Mouse (Mus musculus) midbrain, embryonic 10.5 days (tissue): ENCODE results near the gene Krtap24-1. TPM values are rescaled to one million over a fixed set of nuclear protein-coding genes. Genes with fewer than 3 reads are reported as not detected.

Source experiments
- DNase-seq: peaks from one replicate; pipeline ENCODE4 v3.0.0-alpha.2; 2017; ENCODE audit warnings: low spot score
- H3K27ac ChIP-seq: fragments of 300-500 bp; sonication (generic); replicated peaks from 2 replicates; pipeline ENCODE4 v1.5.1; 2016; ENCODE audit warnings: mild to moderate bottlenecking
- H3K27me3 ChIP-seq: fragments of 300-500 bp; sonication (generic); 2 replicates; pipeline ENCODE4 v1.6.1; 2016; ENCODE audit warnings: low read depth, mild to moderate bottlenecking; ENCODE audit not compliant: poor library complexity, severe bottlenecking
- H3K36me3 ChIP-seq: fragments of 300-500 bp; sonication (generic); 2 replicates; pipeline ENCODE4 v1.6.1; 2016; ENCODE audit warnings: mild to moderate bottlenecking, moderate library complexity
- H3K4me1 ChIP-seq: fragments of 300-500 bp; sonication (generic); 2 replicates; pipeline ENCODE4 v1.6.1; 2016
- H3K4me3 ChIP-seq: fragments of 300-500 bp; sonication (generic); 2 replicates; pipeline ENCODE4 v1.5.1; 2016; ENCODE audit warnings: mild to moderate bottlenecking, moderate library complexity
- H3K9me3 ChIP-seq: fragments of 300-500 bp; sonication (generic); replicated peaks from 2 replicates; pipeline ENCODE4 v1.6.1; 2016; ENCODE audit warnings: mild to moderate bottlenecking
- WGBS: fragments of 180-500 bp; shearing (Covaris S2); methylation state at CpG from one replicate; pipeline ENCODE4 v1.1.7; 2016; 5-methylcytosine and 5-hydroxymethylcytosine counted together
- polyA plus RNA-seq: library from polyadenylated mRNA; unstranded; fragments of >200 nt; fragmentation: Nextera tagmentation; extraction: Ambion mirVana; gene quantifications from 2 replicates; pipeline ENCODE4 v1.2.1, GENCODE M21; 2016

The Krtap24-1 gene
- not detected in 2 replicates for polyA plus RNA-seq

DNA sequence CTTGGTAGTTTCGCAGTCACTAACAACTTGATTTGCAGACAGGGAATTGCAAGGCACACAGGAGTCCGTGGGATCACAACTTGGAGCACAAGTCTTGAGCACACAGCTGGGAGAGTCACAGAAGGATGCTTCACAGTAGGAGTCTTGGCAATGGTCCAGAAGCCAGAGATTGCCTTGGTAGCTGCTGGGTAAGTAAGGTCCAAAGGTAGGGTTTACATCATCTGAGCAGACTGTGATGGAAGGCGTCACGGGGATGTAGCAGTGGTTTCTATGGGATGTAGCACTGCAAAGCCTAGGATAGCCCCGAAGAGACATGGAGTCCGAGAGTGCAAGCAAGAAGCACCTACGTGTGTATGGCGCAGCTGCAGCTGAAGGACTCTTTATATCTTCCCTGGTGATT lies at the start of gene Krtap24-1:
Gene Krtap24-1 (minus strand): TSS at position 358 of the 400 bp plus-strand sequence.
- WGBS = 91% methylated on average over 8 of the region's 8 CpGs
- Histone ChIP-seq H3K4me1 (peaks cover 5% of the 10 kb centered on the region), H3K4me3 (no peak within 1 kb of the TSS), H3K36me3 (no peaks in the 10 kb centered on the region), H3K27ac (no peak within 1 kb of the TSS), H3K27me3 (no peaks in the 10 kb centered on the region), H3K9me3 (no peaks in the 10 kb centered on the region)
- no peak for DNase-seq

DNA sequence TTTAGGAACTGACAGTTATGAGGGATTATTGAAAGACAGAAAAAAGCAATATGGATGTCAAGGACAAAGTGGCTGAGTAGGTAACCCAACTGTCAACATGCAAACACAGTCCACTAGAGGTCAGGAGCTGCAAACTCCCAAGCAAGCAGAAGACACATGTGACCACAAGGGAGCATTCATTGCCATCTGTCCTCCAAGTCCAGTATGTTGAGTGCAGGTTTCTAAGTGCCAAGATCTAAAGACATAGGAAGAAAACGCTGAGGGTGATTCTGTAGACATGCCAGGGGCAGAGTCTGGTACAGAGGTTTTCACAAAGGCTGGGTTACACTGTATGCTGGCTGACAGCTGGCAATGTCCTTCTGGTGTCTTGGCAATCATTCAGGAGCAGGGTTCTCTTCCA lies 45.3 kb upstream of the Krtap24-1 start:
- Histone ChIP-seq H3K9me3 (no peaks in the 10 kb centered on the region), H3K27me3 (no peaks in the 10 kb centered on the region), H3K27ac (no peak overlapping the region), H3K36me3 (no peaks in the 10 kb centered on the region), H3K4me3 (no peak overlapping the region), H3K4me1 (no peaks in the 10 kb centered on the region)
- 59% methylated on average over 1 of the region's 1 CpGs for WGBS
- no peak for DNase-seq

DNA sequence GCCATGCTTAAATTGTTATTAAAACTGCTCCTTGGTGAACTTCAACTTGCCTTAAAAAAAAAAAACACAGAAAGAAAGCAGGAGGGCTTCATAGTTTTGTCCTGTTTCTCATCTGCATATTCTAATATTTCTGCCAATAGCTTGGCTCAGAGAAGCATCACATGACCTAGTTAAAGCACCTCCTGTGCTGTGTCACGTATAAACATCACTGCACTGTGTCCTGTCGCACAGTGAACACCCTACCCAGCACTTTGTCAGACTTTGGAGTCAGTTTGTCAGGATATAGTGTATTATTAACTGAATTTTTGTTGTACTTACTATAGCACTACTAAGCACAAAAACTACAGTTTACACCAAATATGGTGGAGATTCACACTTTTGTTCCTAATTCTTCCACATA lies 39.9 kb upstream of the Krtap24-1 start:
- no peaks in the 10 kb centered on the region for H3K27me3 ChIP-seq
- no peaks in the 10 kb centered on the region for H3K36me3 ChIP-seq
- no peak overlapping the region for H3K27ac ChIP-seq
- no peaks in the 10 kb centered on the region for H3K4me1 ChIP-seq
- WGBS = 78% methylated on average over 2 of the region's 2 CpGs
- H3K4me3 ChIP-seq = no peak overlapping the region
- no peaks in the 10 kb centered on the region for H3K9me3 ChIP-seq
- DNase-seq = no peak

DNA sequence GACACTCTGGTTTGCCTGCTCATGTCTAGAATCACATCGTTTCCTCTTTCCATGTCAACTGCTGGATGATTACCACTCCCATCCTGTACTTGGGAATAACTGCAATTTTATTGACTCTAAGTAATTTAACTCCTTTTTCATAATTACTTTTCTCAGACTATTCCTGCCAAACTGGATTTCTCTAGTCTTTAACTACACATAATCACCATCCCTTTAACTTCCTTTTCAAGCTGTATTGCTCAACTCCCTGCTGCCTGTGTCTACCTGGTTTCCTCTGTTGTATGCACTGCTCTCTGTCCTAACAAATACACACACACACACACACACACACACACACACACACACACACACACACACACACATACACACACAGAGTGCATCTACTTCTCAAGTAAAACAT lies 39.0 kb upstream of the Krtap24-1 start:
- Histone ChIP-seq H3K9me3 (no peaks in the 10 kb centered on the region), H3K4me1 (no peaks in the 10 kb centered on the region), H3K4me3 (no peak overlapping the region), H3K27ac (no peak overlapping the region), H3K27me3 (no peaks in the 10 kb centered on the region), H3K36me3 (no peaks in the 10 kb centered on the region)
- 89% methylated on average over 1 of the region's 1 CpGs for WGBS
- DNase-seq = no peak

DNA sequence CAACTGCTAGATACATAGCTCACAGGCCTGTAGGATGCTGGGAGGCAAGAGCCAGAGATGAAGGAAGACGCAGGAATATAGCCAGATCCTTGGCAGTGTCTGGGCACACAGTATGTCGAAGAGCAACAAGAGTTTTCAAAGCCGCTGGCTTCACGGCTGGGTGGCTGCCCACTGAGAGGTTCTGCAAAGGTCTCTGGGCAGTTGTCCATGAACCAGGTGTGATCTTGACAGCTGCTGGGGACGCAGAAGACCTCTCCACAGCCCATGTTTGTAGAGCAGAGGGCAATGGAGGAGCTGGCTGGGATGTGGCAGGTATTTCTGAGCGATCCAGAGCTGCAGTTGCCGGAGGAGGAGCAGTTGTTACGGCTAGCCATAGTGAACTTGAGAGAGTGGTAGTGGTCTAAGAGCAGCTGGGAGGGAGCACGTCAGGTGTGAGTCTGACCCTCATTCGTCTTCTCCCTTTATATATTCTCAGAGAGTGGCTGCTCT lies 35.3 kb upstream of the Krtap24-1 start, which contains the start of gene Krtap26-1:
Gene Krtap26-1 (minus strand): TSS at position 439 of the 489 bp plus-strand sequence.
- DNase-seq = no peak
- Histone ChIP-seq H3K36me3 (no peaks in the 10 kb centered on the region), H3K27ac (no peak within 1 kb of the TSS), H3K4me3 (no peak within 1 kb of the TSS), H3K9me3 (no peaks in the 10 kb centered on the region), H3K4me1 (no peaks in the 10 kb centered on the region), H3K27me3 (no peaks in the 10 kb centered on the region)
- WGBS = 86% methylated on average over 10 of the region's 10 CpGs

DNA sequence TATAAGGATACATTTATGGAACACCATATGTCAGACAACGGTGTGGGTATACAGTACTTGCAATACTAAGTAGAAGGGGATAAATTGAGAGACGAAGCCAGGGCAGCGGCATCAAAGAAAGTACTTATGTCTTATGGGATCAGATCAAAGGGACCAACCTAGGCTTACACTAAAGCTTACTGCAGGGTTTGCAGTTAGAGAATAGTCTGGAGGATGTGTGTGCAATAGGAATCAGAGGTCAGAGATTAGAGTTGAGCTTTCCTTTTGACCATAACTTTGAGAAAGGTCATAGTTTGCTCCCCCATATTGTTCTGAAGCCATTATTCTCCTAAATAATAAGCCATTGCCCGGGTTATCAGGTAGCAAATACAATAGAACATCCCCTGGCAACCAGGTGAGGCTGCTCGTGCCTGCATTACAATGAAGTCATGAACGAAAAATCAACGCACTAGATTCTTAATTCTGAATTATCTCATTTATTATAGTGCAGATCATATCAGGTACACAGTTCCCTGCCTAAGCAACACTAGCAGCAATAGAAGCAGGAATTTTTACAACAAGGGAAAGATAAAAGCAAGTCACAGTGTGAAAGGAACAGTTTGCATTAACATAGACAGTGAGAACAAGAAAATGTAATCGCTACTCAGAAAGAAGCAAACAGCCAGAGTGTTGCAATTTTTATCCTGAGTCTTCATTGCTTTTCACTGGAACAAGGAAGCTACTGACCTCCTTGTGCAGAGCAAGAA lies 34.5 kb upstream of the Krtap24-1 start:
- Histone ChIP-seq H3K9me3 (no peaks in the 10 kb centered on the region), H3K27ac (no peak overlapping the region), H3K36me3 (no peaks in the 10 kb centered on the region), H3K27me3 (no peaks in the 10 kb centered on the region), H3K4me3 (no peak overlapping the region), H3K4me1 (no peaks in the 10 kb centered on the region)
- WGBS = 89% methylated on average over 8 of the region's 8 CpGs
- DNase-seq = no peak

DNA sequence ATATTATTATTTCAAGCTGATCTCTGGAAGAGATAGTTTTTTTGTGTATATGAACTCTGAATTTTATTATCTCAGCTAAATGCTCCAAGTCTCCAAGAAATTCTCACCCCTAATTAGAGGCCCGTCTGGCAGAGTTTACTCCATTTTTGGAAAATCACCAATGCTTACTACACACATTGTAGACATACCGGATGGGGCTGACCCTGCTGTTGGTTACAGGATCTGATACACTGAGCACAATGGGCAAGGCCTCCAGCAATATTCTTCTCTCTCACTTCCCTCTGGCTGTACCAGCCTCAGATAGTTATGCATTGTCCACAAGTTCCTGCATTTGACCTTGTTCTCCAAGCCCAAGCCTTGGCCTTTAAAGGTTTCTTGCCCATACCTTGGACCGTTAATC lies 28.0 kb upstream of the Krtap24-1 start:
- DNase-seq = no peak
- 90% methylated on average over 3 of the region's 3 CpGs for WGBS
- H3K27me3 ChIP-seq = no peaks in the 10 kb centered on the region
- no peaks in the 10 kb centered on the region for H3K9me3 ChIP-seq
- no peaks in the 10 kb centered on the region for H3K4me1 ChIP-seq
- no peak overlapping the region for H3K27ac ChIP-seq
- no peak overlapping the region for H3K4me3 ChIP-seq
- H3K36me3 ChIP-seq = no peaks in the 10 kb centered on the region

DNA sequence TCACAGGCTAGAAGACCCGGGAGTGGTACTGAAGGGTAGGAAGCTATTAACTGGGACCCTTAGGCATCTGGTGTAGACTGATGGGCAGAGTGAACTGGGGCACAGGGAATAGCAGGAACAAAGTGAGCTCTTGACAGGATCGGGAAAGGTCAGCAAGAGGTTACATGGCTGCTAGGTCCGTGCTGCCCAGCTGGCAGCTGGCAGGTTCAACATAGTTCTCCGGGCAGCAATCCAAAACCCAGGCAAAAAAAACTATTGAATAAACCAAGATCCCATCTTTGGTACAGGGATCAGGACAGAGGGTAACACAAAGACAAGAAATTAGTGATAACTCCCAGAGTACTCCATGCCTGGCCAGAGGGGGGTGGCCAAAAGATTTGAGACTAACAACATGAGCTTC lies 23.1 kb upstream of the Krtap24-1 start:
- no peak overlapping the region for H3K27ac ChIP-seq
- no peaks in the 10 kb centered on the region for H3K36me3 ChIP-seq
- WGBS = 81% methylated on average over 4 of the region's 4 CpGs
- no peak overlapping the region for H3K4me3 ChIP-seq
- no peaks in the 10 kb centered on the region for H3K27me3 ChIP-seq
- no peak for DNase-seq
- no peaks in the 10 kb centered on the region for H3K4me1 ChIP-seq
- H3K9me3 ChIP-seq = no peaks in the 10 kb centered on the region

DNA sequence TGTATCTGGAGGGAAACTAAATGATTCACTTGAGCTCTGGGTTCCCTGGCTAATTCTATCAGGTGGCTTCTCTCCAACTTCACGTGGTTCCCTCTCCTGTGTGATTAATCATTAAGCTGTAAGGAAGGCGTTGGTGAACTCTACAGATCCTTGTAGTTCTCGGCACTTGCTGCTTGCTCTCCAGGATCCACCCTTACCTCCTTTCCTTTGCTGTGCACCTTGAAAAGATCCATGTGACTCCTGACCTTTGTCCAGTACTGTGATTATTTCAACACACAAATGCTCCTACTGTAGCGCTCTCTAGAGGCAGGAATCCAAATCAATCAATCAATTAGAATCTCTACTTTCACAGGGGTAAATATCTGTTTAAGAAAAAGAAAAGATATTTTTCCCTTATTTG lies 19.4 kb upstream of the Krtap24-1 start:
- no peaks in the 10 kb centered on the region for H3K27me3 ChIP-seq
- H3K36me3 ChIP-seq = no peaks in the 10 kb centered on the region
- H3K27ac ChIP-seq = no peak overlapping the region
- no peaks in the 10 kb centered on the region for H3K9me3 ChIP-seq
- no peak overlapping the region for H3K4me3 ChIP-seq
- DNase-seq = no peak
- no peaks in the 10 kb centered on the region for H3K4me1 ChIP-seq
- WGBS = 82% methylated on average over 4 of the region's 4 CpGs

DNA sequence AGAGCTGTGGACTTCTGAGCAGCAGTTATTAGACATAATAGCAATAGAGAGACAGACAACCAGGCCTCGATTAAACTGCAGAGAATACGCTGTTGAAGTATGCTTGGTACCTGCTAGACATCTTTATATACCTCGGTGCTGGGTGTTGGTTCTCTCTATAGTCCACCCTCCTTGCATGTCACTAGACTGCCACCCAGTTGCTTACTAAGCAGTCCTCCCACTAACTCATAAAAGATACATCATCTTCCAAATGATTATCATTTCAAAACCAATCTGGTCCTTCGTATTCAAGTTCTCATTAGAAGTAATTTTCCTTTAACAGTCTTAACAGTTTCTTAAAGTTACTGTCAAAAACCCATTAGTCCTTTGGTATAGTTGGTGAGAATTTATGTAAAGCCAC lies 15.5 kb upstream of the Krtap24-1 start, which contains the start of gene 2310079G19Rik:
Gene 2310079G19Rik (minus strand): TSS at position 101 of the 400 bp plus-strand sequence.
- no peaks in the 10 kb centered on the region for H3K4me1 ChIP-seq
- DNase-seq = no peak
- H3K27me3 ChIP-seq = no peaks in the 10 kb centered on the region
- WGBS = 92% methylated on average over 4 of the region's 4 CpGs
- H3K4me3 ChIP-seq = no peak within 1 kb of the TSS
- no peaks in the 10 kb centered on the region for H3K36me3 ChIP-seq
- no peaks in the 10 kb centered on the region for H3K9me3 ChIP-seq
- H3K27ac ChIP-seq = no peak within 1 kb of the TSS

DNA sequence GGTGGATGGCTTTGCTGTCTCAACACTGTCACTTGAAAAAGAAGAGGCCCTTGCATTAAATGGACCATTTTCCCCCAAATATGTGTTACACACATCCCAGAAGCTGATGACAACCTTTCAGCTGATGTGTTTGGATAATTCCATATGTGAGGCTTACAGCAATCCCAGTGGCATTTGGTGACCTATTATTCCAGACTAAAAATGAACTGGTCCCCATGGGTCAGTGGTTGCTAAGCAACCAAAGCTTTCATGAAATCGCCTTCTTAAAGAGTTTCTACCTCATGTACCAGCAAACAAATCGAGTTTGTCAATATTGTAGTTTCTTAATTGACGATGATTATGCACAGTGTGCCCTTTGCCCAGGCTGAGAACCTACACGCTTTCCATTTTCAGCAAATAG lies 633 bp upstream of the Krtap24-1 start:
- H3K4me1 ChIP-seq = peaks cover 5% of the 10 kb centered on the region
- WGBS = 70% methylated on average over 4 of the region's 4 CpGs
- DNase-seq = no peak

DNA sequence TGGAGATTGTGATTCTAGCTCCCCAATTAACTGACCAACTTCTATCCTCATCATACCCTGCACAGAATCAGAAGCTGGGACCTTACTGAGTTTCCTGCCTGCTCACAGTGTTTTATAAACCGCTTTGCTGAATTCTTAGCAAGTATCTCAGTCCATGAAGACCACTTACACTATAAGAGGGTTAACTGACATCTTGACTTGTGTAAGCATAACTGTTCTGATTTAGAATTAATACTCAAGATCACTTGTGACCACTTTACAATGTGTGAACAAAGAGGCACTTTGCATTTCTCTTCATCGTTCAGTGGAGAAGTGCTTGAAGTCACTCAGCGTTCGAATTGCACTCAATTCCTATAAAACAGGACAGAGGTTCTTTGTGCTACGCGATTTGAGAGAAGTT lies 7.5 kb downstream of the Krtap24-1 start:
- no peak for DNase-seq
- Histone ChIP-seq H3K27ac (no peak overlapping the region), H3K9me3 (no peaks in the 10 kb centered on the region), H3K36me3 (no peaks in the 10 kb centered on the region), H3K4me3 (no peak overlapping the region), H3K27me3 (no peaks in the 10 kb centered on the region), H3K4me1 (peaks cover 11% of the 10 kb centered on the region)
- WGBS = 89% methylated on average over 6 of the region's 6 CpGs

More for the DNA sequence above, 633 bp upstream of the Krtap24-1 start:
- H3K9me3 ChIP-seq = no peaks in the 10 kb centered on the region
- no peak overlapping the region for H3K27ac ChIP-seq
- H3K4me3 ChIP-seq = no peak overlapping the region
- H3K27me3 ChIP-seq = no peaks in the 10 kb centered on the region
- no peaks in the 10 kb centered on the region for H3K36me3 ChIP-seq

DNA sequence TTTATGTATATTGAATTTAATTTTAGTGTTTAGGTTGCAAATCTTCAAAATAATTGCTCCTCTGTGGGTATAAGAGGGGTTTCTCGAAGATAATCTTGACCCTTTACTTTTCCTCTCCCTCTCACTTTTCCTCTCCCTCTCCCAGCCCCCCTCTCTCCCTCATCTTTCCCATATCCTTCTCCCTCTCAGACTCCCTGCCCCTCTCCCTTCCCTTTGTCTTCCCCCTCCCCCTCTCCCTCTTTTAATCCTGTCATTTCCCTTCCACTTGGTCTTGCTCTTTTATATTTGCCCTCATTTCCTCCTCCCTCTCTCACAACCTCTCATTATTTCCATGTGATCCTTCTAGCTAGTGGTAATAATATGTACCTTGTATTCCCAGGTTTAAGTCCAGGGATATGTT lies 9.6 kb downstream of the Krtap24-1 start:
- no peak for DNase-seq
- no peaks in the 10 kb centered on the region for H3K9me3 ChIP-seq
- H3K27ac ChIP-seq = no peak overlapping the region
- H3K36me3 ChIP-seq = no peaks in the 10 kb centered on the region
- H3K4me3 ChIP-seq = no peak overlapping the region
- H3K4me1 ChIP-seq = peaks cover 11% of the 10 kb centered on the region
- WGBS = 58% methylated on average over 1 of the region's 1 CpGs
- H3K27me3 ChIP-seq = no peaks in the 10 kb centered on the region
